Comparison of ENCODE assay signal across 9 mouse cellular contexts in genomic region chr19:5094746-5095417, GRCm38 (mm10). TPM values are rescaled to one million over a fixed set of nuclear protein-coding genes. Genes with fewer than 3 reads are reported as not detected.
DNase-seq lines count a peak whose midpoint lies in the region; ATAC-seq and TF ChIP-seq lines count a peak whose summit lies in the region.
"Had no signal": no experiment of that assay in that cellular context is flagged by ENCODE, and none has a peak within 500 bp of the region (broad histone marks: within the 10 kb centered on the region; RNA-seq: fewer than 3 reads in every experiment).

No protein-coding gene starts in this region.

- H3K27ac ChIP-seq in kidney, postnatal 0 days: no peak overlapping the region
- H3K27ac ChIP-seq in embryonic facial prominence, embryonic 10.5 days (replicated peaks): no peak overlapping the region
- peak overlapping the region; percentile 94 for H3K27ac ChIP-seq in hindbrain, embryonic 10.5 days
- H3K27ac ChIP-seq in midbrain, embryonic 13.5 days: peak overlapping the region; percentile 97
- H3K27ac ChIP-seq: lung, embryonic 15.5 days had no signal

- TF ChIP-seq CTCF in kidney, postnatal 0 days (IDR thresholded peaks at IDR 0.05; ENCODE audit: low read depth): no peak

- H3K27me3 ChIP-seq in kidney, postnatal 0 days (ENCODE audit: insufficient read depth, low read length): no peaks in the 10 kb centered on the region
- peaks cover 21% of the 10 kb centered on the region for H3K27me3 ChIP-seq in embryonic facial prominence, embryonic 10.5 days (replicated peaks; ENCODE audit: low read depth, poor library complexity, severe bottlenecking)
- H3K27me3 ChIP-seq in hindbrain, embryonic 10.5 days (ENCODE audit: insufficient read depth, poor library complexity, severe bottlenecking): peaks cover 9% of the 10 kb centered on the region; the same call in 1 of the 2 replicates
- no peaks in the 10 kb centered on the region for H3K27me3 ChIP-seq in midbrain, embryonic 13.5 days

- peak; percentile 9; the same call in 1 of the 2 replicates for ATAC-seq in kidney, postnatal 0 days (replicated peaks; ENCODE audit: low FRiP score, low read depth)
- ATAC-seq in midbrain, embryonic 13.5 days: peak; percentile 0; the same call in 1 of the 2 replicates

- H3K4me3 ChIP-seq in kidney, postnatal 0 days (replicated peaks; ENCODE audit: low read depth, low read length): no peak overlapping the region
- peak overlapping the region; percentile 80 for H3K4me3 ChIP-seq in embryonic facial prominence, embryonic 10.5 days
- H3K4me3 ChIP-seq in hindbrain, embryonic 10.5 days: peak overlapping the region; percentile 71
- H3K4me3 ChIP-seq in midbrain, embryonic 13.5 days (replicated peaks): peak overlapping the region; percentile 88
- H3K4me3 ChIP-seq: lung, embryonic 15.5 days had no signal

- DNase-seq in kidney, postnatal 0 days (ENCODE audit: low spot score): no peak
- DNase-seq in kidney, postnatal 36 days: no peak
- DNase-seq in embryonic facial prominence, embryonic 10.5 days (ENCODE audit: low spot score): no peak
- DNase-seq in hindbrain, embryonic 10.5 days (ENCODE audit: low spot score): peak; percentile 30
- DNase-seq in spleen, postnatal 10 days (ENCODE audit: low spot score in 2 of 2): no peak
- no peak for DNase-seq in right cerebral cortex, postnatal 14 days
- no peak for DNase-seq in right cerebral cortex, postnatal 4 days

- WGBS in kidney, postnatal 0 days: 41% methylated on average over 11 of the region's 11 CpGs
- 47% methylated on average over 11 of the region's 11 CpGs for WGBS in embryonic facial prominence, embryonic 10.5 days
- 37% methylated on average over 11 of the region's 11 CpGs for WGBS in hindbrain, embryonic 10.5 days
- 30% methylated on average over 11 of the region's 11 CpGs for WGBS in midbrain, embryonic 13.5 days

- H3K4me1 ChIP-seq in kidney, postnatal 0 days (replicated peaks; ENCODE audit: insufficient read depth, low read length): peaks cover 10% of the 10 kb centered on the region
- H3K4me1 ChIP-seq in embryonic facial prominence, embryonic 10.5 days: peaks cover 65% of the 10 kb centered on the region
- peaks cover 67% of the 10 kb centered on the region for H3K4me1 ChIP-seq in hindbrain, embryonic 10.5 days (replicated peaks)
- peaks cover 74% of the 10 kb centered on the region for H3K4me1 ChIP-seq in midbrain, embryonic 13.5 days (replicated peaks)

- no peaks in the 10 kb centered on the region for H3K9me3 ChIP-seq in kidney, postnatal 0 days (replicated peaks; ENCODE audit: low read length)
- H3K9me3 ChIP-seq in embryonic facial prominence, embryonic 10.5 days: no peaks in the 10 kb centered on the region
- no peaks in the 10 kb centered on the region for H3K9me3 ChIP-seq in hindbrain, embryonic 10.5 days
- H3K9me3 ChIP-seq in midbrain, embryonic 13.5 days: no peaks in the 10 kb centered on the region
- H3K9me3 ChIP-seq: lung, embryonic 15.5 days had no signal

- no peak overlapping the region for H3K4me2 ChIP-seq in kidney, postnatal 0 days (ENCODE audit: low read length)
- H3K4me2 ChIP-seq in midbrain, embryonic 13.5 days (replicated peaks): peak overlapping the region; percentile 89
- H3K4me2 ChIP-seq: lung, embryonic 15.5 days had no signal

- peaks cover 15% of the 10 kb centered on the region for H3K36me3 ChIP-seq in kidney, postnatal 0 days (ENCODE audit: insufficient read depth, low read length)
- peaks cover 51% of the 10 kb centered on the region for H3K36me3 ChIP-seq in embryonic facial prominence, embryonic 10.5 days (replicated peaks)
- peaks cover 45% of the 10 kb centered on the region for H3K36me3 ChIP-seq in hindbrain, embryonic 10.5 days
- H3K36me3 ChIP-seq in midbrain, embryonic 13.5 days: peaks cover 42% of the 10 kb centered on the region

- H3K9ac ChIP-seq in kidney, postnatal 0 days (ENCODE audit: low read depth, low read length): no peak overlapping the region
- H3K9ac ChIP-seq in midbrain, embryonic 13.5 days (replicated peaks): peak overlapping the region; percentile 99
- H3K9ac ChIP-seq: lung, embryonic 15.5 days had no signal

RNA-seq across cellular contexts. Expression of gene Cnih2, which starts 3.4 kb away (rescaled TPM):
- polyA plus RNA-seq in kidney, postnatal 0 days (2015; fragmentation: Nextera tagmentation; extraction: Ambion mirVana): 4.2 and 4.7 TPM in 2 replicates
- polyA plus RNA-seq in embryonic facial prominence, embryonic 10.5 days (2016; fragmentation: Nextera tagmentation; extraction: Ambion mirVana): 28.4 and 31.7 TPM in 2 replicates
- 42.1 and 115 TPM in 2 replicates for polyA plus RNA-seq in hindbrain, embryonic 10.5 days (2016; fragmentation: Nextera tagmentation; extraction: Ambion mirVana)
- 321 and 357 TPM in 2 replicates for polyA plus RNA-seq in midbrain, embryonic 13.5 days (2015; fragmentation: Nextera tagmentation; extraction: Ambion mirVana)

RNA-seq across cellular contexts. Expression of gene Yif1a, which starts 6.5 kb away (rescaled TPM):
- 129 and 132 TPM in 2 replicates for polyA plus RNA-seq in kidney, postnatal 0 days (2015; fragmentation: Nextera tagmentation; extraction: Ambion mirVana)
- polyA plus RNA-seq in embryonic facial prominence, embryonic 10.5 days (2016; fragmentation: Nextera tagmentation; extraction: Ambion mirVana): 70.5 and 73.4 TPM in 2 replicates
- polyA plus RNA-seq in hindbrain, embryonic 10.5 days (2016; fragmentation: Nextera tagmentation; extraction: Ambion mirVana): 87.1 and 92.0 TPM in 2 replicates
- 57.1 and 59.0 TPM in 2 replicates for polyA plus RNA-seq in midbrain, embryonic 13.5 days (2015; fragmentation: Nextera tagmentation; extraction: Ambion mirVana)

RNA-seq across cellular contexts. Expression of gene Tmem151a, which starts 9.6 kb away (rescaled TPM):
- 1.4 and 2.1 TPM in 2 replicates for polyA plus RNA-seq in kidney, postnatal 0 days (2015; fragmentation: Nextera tagmentation; extraction: Ambion mirVana)
- polyA plus RNA-seq in embryonic facial prominence, embryonic 10.5 days (2016; fragmentation: Nextera tagmentation; extraction: Ambion mirVana): 1.4 and 1.9 TPM in 2 replicates
- polyA plus RNA-seq in hindbrain, embryonic 10.5 days (2016; fragmentation: Nextera tagmentation; extraction: Ambion mirVana): 1.5 and 1.8 TPM in 2 replicates
- 3.7 and 4.4 TPM in 2 replicates for polyA plus RNA-seq in midbrain, embryonic 13.5 days (2015; fragmentation: Nextera tagmentation; extraction: Ambion mirVana)

RNA-seq across cellular contexts. Expression of gene Rab1b, which starts 12.0 kb away (rescaled TPM):
- polyA plus RNA-seq in kidney, postnatal 0 days (2015; fragmentation: Nextera tagmentation; extraction: Ambion mirVana): 270 and 284 TPM in 2 replicates
- polyA plus RNA-seq in embryonic facial prominence, embryonic 10.5 days (2016; fragmentation: Nextera tagmentation; extraction: Ambion mirVana): 266 and 270 TPM in 2 replicates
- 270 and 303 TPM in 2 replicates for polyA plus RNA-seq in hindbrain, embryonic 10.5 days (2016; fragmentation: Nextera tagmentation; extraction: Ambion mirVana)
- 238 and 242 TPM in 2 replicates for polyA plus RNA-seq in midbrain, embryonic 13.5 days (2015; fragmentation: Nextera tagmentation; extraction: Ambion mirVana)

RNA-seq across cellular contexts. Expression of gene Klc2, which starts 23.5 kb away (rescaled TPM):
- polyA plus RNA-seq in kidney, postnatal 0 days (2015; fragmentation: Nextera tagmentation; extraction: Ambion mirVana): 18.1 and 20.2 TPM in 2 replicates
- polyA plus RNA-seq in embryonic facial prominence, embryonic 10.5 days (2016; fragmentation: Nextera tagmentation; extraction: Ambion mirVana): 30.0 and 31.2 TPM in 2 replicates
- 35.5 and 45.8 TPM in 2 replicates for polyA plus RNA-seq in hindbrain, embryonic 10.5 days (2016; fragmentation: Nextera tagmentation; extraction: Ambion mirVana)
- polyA plus RNA-seq in midbrain, embryonic 13.5 days (2015; fragmentation: Nextera tagmentation; extraction: Ambion mirVana): 63.1 and 69.0 TPM in 2 replicates

Comparison
In these comparisons a context has a peak if more than half of its experiments do, and no peak if none do; other contexts are left out.
1. H3K27ac ChIP-seq: peak in hindbrain, embryonic 10.5 days (single experiment) and midbrain, embryonic 13.5 days (single experiment); none in kidney, postnatal 0 days (single experiment) and embryonic facial prominence, embryonic 10.5 days (single experiment).